Mouse (Mus musculus): Measurements from ENCODE around the gene Fgfr2. TPM values are rescaled to one million over a fixed set of nuclear protein-coding genes. Genes with fewer than 3 reads are reported as not detected.

Fgfr2 gene
- polyA plus RNA-seq, 1 experiment from 2014 or later = 123 TPM

GRCm38 (mm10) chr7:132683923-132684322 is 439.2 kb downstream of the Fgfr2 start:
- ATAC-seq (ENCODE audit: low FRiP score, low read depth) = no peak
- Histone ChIP-seq H3K27ac (no peak overlapping the region), H3K9ac (no peak overlapping the region), H3K4me2 (replicated peaks) (no peak overlapping the region), H3K4me1 (peaks cover 26% of the 10 kb centered on the region), H3K36me3 (no peaks in the 10 kb centered on the region), H3K4me3 (no peak overlapping the region), H3K9me3 (no peaks in the 10 kb centered on the region), H3K27me3 (no peaks in the 10 kb centered on the region)
- WGBS = 83% methylated on average over 4 of the region's 4 CpGs

- Histone ChIP-seq H3K9me3 (no peaks in the 10 kb centered on the region), H3K27ac (no peak overlapping the region), H3K4me2 (replicated peaks) (no peak overlapping the region), H3K4me1 (peaks cover 16% of the 10 kb centered on the region; the same call in 1 of the 2 replicates), H3K4me3 (no peak overlapping the region), H3K27me3 (no peaks in the 10 kb centered on the region), H3K9ac (no peak overlapping the region), H3K36me3 (no peaks in the 10 kb centered on the region)
- 67% methylated on average over 3 of the region's 3 CpGs for whole genome bisulfite sequencing
- no peak for ATAC-seq (ENCODE audit: low FRiP score, low read depth)
Measured at GRCm38 (mm10) chr7:132682901-132683300, 440.2 kb downstream of the Fgfr2 start.

- Histone ChIP-seq H3K4me2 (replicated peaks) (no peak overlapping the region), H3K27me3 (no peaks in the 10 kb centered on the region), H3K9me3 (no peaks in the 10 kb centered on the region), H3K9ac (no peak overlapping the region), H3K4me1 (peaks cover 11% of the 10 kb centered on the region; the same call in 1 of the 2 replicates), H3K27ac (no peak overlapping the region), H3K36me3 (no peaks in the 10 kb centered on the region), H3K4me3 (no peak overlapping the region)
- no peak for ATAC-seq (ENCODE audit: low FRiP score, low read depth)
- WGBS = 87% methylated on average over 3 of the region's 3 CpGs
Measured at GRCm38 (mm10) chr7:132682336-132682735, 440.8 kb downstream of the Fgfr2 start.

GRCm38 (mm10) chr7:132681831-132682230 is 441.3 kb downstream of the Fgfr2 start:
- Histone ChIP-seq H3K4me2 (replicated peaks) (no peak overlapping the region), H3K9me3 (no peaks in the 10 kb centered on the region), H3K36me3 (no peaks in the 10 kb centered on the region), H3K27me3 (no peaks in the 10 kb centered on the region), H3K27ac (no peak overlapping the region), H3K4me1 (peaks cover 11% of the 10 kb centered on the region; the same call in 1 of the 2 replicates), H3K9ac (no peak overlapping the region), H3K4me3 (no peak overlapping the region)
- ATAC-seq (ENCODE audit: low FRiP score, low read depth) = no peak
- WGBS = 74% methylated on average over 1 of the region's 1 CpGs

- H3K9ac ChIP-seq = 0 out of 2 replicates have a peak overlapping the region, but pooled peaks have one; percentile 8
- peaks cover 11% of the 10 kb centered on the region; the same call in 1 of the 2 replicates for H3K4me1 ChIP-seq
- WGBS = 90% methylated on average over 11 of the region's 11 CpGs
- no peaks in the 10 kb centered on the region for H3K9me3 ChIP-seq
- ATAC-seq (ENCODE audit: low FRiP score, low read depth) = no peak
- H3K4me3 ChIP-seq = no peak overlapping the region
- no peak overlapping the region for H3K4me2 ChIP-seq (replicated peaks)
- no peaks in the 10 kb centered on the region for H3K27me3 ChIP-seq
- no peak overlapping the region for H3K27ac ChIP-seq
- H3K36me3 ChIP-seq = no peaks in the 10 kb centered on the region
Measured at GRCm38 (mm10) chr7:132681296-132681695, 441.9 kb downstream of the Fgfr2 start.

GRCm38 (mm10) chr7:132679549-132679948 is 443.6 kb downstream of the Fgfr2 start:
- WGBS = 78% methylated on average over 6 of the region's 6 CpGs
- Histone ChIP-seq H3K27me3 (no peaks in the 10 kb centered on the region), H3K4me1 (peaks cover 11% of the 10 kb centered on the region; the same call in 1 of the 2 replicates), H3K27ac (no peak overlapping the region), H3K9ac (no peak overlapping the region), H3K4me3 (no peak overlapping the region), H3K36me3 (no peaks in the 10 kb centered on the region), H3K4me2 (replicated peaks) (no peak overlapping the region), H3K9me3 (no peaks in the 10 kb centered on the region)
- ATAC-seq (ENCODE audit: low FRiP score, low read depth) = no peak

DNA sequence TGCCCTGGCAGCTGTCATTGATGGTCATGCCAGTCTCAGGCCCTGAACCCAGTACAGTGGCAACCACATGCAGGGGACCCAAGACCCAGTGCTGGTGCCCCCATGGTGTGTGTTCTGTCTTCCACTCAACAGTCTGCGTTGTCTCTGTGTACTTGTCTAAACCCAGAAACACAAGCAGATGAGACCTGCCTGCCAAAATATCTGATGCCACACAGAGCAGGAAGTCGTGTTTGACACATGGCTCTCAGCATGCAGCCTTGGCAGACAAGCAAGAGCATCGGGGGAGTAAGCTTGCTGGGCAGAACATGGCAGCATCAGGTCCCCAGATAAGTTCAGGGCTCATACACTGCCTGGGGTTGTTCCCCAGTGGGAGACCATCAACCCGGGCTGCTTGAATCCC is 444.0 kb downstream of the Fgfr2 start:
- Histone ChIP-seq H3K9ac (no peak overlapping the region), H3K27me3 (no peaks in the 10 kb centered on the region)
- WGBS = 69% methylated on average over 4 of the region's 4 CpGs

GRCm38 (mm10) chr7:132675922-132676321 is 447.2 kb downstream of the Fgfr2 start:
- H3K27me3 ChIP-seq = no peaks in the 10 kb centered on the region
- H3K27ac ChIP-seq = no peak overlapping the region
- no peak overlapping the region for H3K4me3 ChIP-seq
- no peaks in the 10 kb centered on the region for H3K9me3 ChIP-seq
- WGBS = 90% methylated on average over 2 of the region's 2 CpGs
- H3K4me2 ChIP-seq (replicated peaks) = no peak overlapping the region
- no peak for ATAC-seq (ENCODE audit: low FRiP score, low read depth)
- no peaks in the 10 kb centered on the region for H3K36me3 ChIP-seq
- H3K9ac ChIP-seq = no peak overlapping the region
- peaks cover 9% of the 10 kb centered on the region; the same call in 1 of the 2 replicates for H3K4me1 ChIP-seq

More for the DNA sequence above, 444.0 kb downstream of the Fgfr2 start:
- Histone ChIP-seq H3K4me1 (peaks cover 13% of the 10 kb centered on the region; the same call in 1 of the 2 replicates), H3K27ac (no peak overlapping the region), H3K4me3 (no peak overlapping the region), H3K36me3 (no peaks in the 10 kb centered on the region), H3K4me2 (replicated peaks) (no peak overlapping the region), H3K9me3 (no peaks in the 10 kb centered on the region)
- no peak for ATAC-seq (ENCODE audit: low FRiP score, low read depth)

- ATAC-seq (ENCODE audit: low FRiP score, low read depth) = peak; percentile 57
Measured at GRCm38 (mm10) chr7:132673931-132674755, 449.0 kb downstream of the Fgfr2 start.

DNA sequence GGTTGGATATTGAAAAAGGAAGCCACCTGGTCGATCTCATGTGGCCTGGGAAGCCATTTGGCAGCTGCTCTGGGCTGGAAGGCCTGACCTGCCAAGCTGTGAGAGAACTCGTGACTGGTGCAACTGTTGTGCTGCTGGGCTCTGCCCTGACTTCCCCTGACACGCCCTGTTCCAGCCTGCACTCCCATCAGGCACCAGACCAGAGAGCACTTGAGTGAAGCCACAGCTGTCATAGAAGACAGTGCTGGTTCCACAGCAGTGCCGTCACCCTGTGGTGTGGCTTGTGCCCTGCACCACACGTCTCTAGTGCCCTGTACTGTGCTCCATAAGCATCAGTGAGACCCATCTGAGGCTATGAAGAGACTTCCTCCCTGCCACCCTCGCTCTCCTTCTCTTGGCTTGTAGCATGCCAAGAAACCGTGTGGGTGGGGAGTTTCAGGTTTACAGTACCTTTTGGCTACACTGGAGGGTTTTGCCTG is 450.6 kb downstream of the Fgfr2 start:
- H3K4me2 ChIP-seq (replicated peaks) = no peak overlapping the region
- peak; percentile 81 for ATAC-seq (ENCODE audit: low FRiP score, low read depth)
- no peaks in the 10 kb centered on the region for H3K9me3 ChIP-seq
- H3K4me3 ChIP-seq = no peak overlapping the region
- peaks cover 9% of the 10 kb centered on the region; the same call in 1 of the 2 replicates for H3K4me1 ChIP-seq
- H3K27me3 ChIP-seq = no peaks in the 10 kb centered on the region
- WGBS = 76% methylated on average over 7 of the region's 7 CpGs
- H3K27ac ChIP-seq = no peak overlapping the region
- H3K9ac ChIP-seq = no peak overlapping the region
- no peaks in the 10 kb centered on the region for H3K36me3 ChIP-seq

More at GRCm38 (mm10) chr7:132673931-132674755, 449.0 kb downstream of the Fgfr2 start:
- no peak overlapping the region for H3K9ac ChIP-seq
- no peak overlapping the region for H3K4me2 ChIP-seq (replicated peaks)
- H3K4me1 ChIP-seq = peaks cover 9% of the 10 kb centered on the region; the same call in 1 of the 2 replicates
- 62% methylated on average over 17 of the region's 17 CpGs for WGBS
- H3K27ac ChIP-seq = no peak overlapping the region
- H3K9me3 ChIP-seq = no peaks in the 10 kb centered on the region
- no peak overlapping the region for H3K4me3 ChIP-seq
- no peaks in the 10 kb centered on the region for H3K27me3 ChIP-seq
- H3K36me3 ChIP-seq = no peaks in the 10 kb centered on the region

DNA sequence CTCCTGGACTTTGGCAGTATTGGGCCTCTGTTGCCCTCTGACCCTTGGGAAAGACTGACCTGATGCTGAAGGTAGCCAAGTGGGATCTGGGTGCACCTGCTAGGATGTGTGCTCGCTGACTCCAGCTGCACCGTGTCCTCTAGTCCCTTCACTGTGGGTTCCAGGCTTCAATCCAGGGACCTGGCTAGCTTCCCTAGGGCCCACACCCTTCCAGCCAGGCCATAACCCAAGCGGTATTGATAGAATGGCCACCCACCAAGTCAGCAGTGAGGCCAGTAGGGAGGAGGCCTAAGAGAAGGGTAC is 452.3 kb downstream of the Fgfr2 start:
- Histone ChIP-seq H3K36me3 (no peaks in the 10 kb centered on the region), H3K27me3 (no peaks in the 10 kb centered on the region), H3K4me3 (no peak overlapping the region), H3K9ac (no peak overlapping the region), H3K4me1 (peaks cover 9% of the 10 kb centered on the region; the same call in 1 of the 2 replicates), H3K27ac (no peak overlapping the region), H3K9me3 (no peaks in the 10 kb centered on the region), H3K4me2 (replicated peaks) (no peak overlapping the region)
- 89% methylated on average over 3 of the region's 3 CpGs for WGBS
- no peak for ATAC-seq (ENCODE audit: low FRiP score, low read depth)

GRCm38 (mm10) chr7:132669999-132670862 is 452.9 kb downstream of the Fgfr2 start:
- Histone ChIP-seq H3K4me3 (no peak overlapping the region), H3K9me3 (no peaks in the 10 kb centered on the region), H3K4me1 (peaks cover 12% of the 10 kb centered on the region; the same call in 1 of the 2 replicates), H3K27me3 (no peaks in the 10 kb centered on the region), H3K36me3 (no peaks in the 10 kb centered on the region), H3K27ac (no peak overlapping the region), H3K4me2 (replicated peaks) (no peak overlapping the region), H3K9ac (no peak overlapping the region)
- 87% methylated on average over 20 of the region's 20 CpGs for WGBS
- no peak for ATAC-seq (ENCODE audit: low FRiP score, low read depth)
